Mouse (Mus musculus) right cerebral cortex, postnatal 25 days (tissue): ENCODE measurements around the gene Elmod3.

Source experiments
- DNase-seq: peaks from one replicate; pipeline ENCODE4 v3.0.0; 2022

Elmod3 gene

DNA sequence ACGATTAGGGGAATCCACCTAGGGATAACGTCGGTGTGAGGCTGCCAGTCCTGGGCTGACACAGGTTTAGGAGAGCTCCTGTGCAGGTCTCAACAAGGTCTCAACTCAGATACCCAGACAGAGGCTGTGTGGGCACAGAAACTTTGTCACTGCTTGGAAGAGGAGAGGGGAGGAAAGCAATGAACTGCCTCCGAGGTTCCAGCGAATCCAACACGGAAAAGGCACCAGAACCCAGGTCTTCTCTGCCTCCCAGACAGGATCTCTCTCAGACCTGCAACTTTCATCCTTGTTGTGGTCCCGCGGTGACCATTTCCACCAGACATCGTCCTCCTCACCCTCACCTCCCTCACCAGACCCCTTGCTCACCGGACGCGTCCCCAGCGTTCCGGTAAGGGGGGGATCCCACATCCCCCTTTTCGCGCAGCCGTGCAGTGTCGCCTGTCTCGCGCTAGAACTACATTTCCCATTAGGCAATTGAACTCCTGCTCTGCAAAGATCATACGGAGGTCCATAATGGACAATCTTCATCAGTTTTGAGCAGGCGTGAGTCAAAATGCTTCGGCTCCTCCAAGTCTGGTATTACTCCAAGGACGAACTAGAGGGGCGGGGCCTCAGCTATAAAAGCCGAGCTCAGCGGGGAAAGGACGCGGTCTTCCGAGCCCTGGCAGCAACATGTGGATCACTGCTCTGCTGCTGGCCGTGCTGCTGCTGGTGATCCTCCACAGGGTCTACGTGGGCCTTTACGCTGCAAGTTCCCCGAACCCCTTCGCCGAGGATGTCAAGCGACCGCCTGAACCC is at the start of gene Elmod3, which contains the start of gene Retsat:
Gene Elmod3, minus strand, starts transcription at position 458 of the 798 bp plus-strand sequence.
Gene Retsat, plus strand, starts transcription at position 520 of the 798 bp plus-strand sequence.
- DNase-seq, result peak; percentile 85

DNA sequence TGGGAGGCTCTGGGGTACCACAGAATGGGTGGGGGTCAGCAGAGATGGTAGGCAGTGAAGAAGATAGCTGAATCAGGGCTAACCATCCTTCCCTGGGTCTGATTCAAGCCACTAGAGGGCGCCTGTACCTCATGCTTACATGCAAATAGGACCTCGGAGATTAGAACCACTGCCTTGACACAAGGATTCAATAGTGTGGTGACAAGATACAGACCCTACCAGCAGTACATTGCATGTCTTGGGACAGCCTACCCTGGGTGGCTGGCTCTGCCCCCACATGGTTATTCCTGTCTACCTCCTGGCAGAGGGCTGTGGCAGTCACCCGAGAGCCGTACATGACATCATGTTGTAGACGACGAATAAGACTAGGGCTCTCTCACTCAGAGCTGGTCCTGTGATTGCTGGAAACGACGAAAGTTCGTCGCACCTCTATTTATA is 49.2 kb upstream of the Elmod3 start:
- peak; percentile 61 for DNase-seq

DNA sequence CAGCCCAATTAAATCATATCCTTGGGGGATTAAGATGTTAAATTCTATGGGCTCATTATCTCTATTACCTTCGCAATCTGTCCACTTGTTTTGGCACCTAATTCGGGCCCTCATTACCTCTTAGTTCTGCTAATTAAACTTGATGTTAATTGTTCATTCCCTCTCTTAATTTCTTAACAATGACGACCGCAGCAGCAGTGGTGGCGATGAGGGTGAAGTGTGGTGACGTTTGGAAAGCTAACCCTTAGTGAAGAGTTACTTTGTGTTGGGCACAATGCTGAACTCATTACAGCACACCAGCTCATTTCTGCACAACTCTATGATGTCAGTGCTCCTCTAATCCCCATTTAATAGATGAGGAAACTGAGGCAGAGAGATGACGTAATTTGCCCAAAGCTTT is 47.2 kb upstream of the Elmod3 start:
- no peak for DNase-seq

DNA sequence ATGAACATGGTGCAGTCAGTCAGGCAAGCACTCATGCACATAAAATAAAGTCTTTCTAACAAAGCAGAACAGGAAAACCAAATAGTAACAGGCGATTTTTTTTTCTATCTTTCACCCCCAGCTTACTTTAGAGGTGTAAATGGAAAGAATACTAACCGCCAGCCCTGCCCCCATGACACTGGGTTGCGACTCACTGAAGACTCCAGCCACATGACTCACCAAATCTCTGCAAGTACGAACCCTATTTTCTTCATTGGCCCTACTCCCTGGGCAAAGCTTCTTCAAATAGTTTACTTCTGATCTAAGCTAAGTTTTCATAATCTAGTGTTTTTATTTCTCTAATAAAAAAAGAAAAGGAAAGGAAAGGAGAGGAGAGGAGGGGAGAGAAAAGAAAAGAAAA is 46.4 kb upstream of the Elmod3 start:
- DNase-seq, result no peak

DNA sequence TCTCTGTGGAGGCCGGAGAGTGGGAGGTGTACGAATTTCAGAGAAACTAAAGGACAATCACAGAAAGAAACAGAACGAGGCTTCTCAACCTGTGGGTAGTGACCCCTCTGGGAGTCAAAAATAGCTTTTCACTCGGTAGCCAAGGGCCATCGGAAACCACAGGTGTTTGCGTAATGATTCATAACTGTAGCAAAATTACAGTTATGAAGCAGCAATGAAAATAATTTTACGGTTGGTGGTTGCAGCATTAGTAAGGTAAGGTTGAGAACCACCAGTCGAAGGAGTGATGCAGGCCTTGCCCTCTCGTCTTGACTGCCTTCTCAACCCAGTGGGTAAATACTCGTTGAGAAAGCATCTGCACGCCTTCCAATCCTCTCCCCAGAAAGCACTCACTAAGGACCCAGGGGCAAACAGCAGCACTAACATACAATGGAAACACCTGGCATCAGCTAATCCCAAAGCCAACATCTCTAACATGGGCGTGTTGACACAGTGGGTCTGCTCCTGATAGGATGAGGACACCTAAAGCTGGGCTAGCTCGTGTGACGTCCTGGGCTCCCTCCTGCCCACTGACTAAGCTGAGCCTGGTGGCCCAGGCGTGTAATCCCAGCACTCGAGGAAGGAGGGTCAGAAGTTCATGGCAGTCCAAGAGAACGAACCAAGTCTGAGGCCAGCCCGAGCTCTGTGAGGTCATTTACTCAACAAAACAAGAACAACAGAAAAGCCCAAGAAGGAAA is 43.2 kb upstream of the Elmod3 start:
- DNase-seq, result no peak

DNA sequence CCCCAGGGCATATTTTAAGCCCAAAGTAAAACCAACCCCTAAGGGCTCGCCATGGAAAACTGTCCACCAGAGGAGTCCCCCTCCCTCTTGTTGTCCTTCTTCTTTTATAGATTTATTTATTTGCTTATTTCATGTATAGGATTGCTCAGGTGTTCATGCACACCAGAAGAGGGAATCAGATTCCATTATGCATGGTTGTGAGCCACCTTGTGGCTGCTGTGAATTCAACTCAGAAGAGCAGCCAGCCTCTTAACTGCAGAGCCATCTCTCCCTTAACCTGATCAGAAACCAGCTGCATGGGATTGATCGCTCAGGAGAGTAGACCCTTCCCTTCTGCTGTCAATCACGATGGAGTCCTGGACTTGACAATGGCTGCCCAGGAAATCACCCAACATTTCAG is 38.7 kb upstream of the Elmod3 start:
- no peak for DNase-seq

DNA sequence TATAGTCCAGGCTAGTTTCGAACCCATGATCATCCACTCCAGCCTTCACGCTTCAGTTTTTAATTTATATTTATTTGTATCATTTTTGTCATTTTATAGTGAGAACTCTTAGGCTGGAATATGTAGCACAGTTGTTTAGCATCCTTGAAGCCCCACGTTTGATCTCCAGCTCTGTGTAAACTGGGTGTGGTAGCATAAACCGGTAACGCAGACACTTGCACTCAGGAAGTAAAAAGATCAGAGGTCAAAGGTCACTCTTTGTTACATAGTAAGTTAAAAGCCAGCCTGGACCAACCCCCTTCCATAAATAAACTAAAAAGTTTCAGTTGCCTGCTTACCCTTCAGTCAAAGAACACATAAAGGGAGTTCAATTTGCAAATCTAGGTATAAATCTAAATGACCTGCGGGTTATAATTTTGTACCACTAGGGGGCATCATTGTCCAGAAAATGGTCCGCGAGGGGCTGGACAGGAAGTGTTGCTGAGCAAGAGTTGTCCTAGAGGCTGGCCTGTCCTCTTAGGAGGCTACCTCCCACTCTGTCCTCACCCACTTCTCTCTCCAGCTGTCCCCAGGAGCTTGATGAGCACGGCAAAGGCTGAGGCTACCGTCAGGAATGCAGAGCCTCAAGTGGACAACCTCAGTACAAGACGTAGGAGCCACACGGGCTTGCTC is 37.7 kb upstream of the Elmod3 start:
- DNase-seq, result no peak

DNA sequence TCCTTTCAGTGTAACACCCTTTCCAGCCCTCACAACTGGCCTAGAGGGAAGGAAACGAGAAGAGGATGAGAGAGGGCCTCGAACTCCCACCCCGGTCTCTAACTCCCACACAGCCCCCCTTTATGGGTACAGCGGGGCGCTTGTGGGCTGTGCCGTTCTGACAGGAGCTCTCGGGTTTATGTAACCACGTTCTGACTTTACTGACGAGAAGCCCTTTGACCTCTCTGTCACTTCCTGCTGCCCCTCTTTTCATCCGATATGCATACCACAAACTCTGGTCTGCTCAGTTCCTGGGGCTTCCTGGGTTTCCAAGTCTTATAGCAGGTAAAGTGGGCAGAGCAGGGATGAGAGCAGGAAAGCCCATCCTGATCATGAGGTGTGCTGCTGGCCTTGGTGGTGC is 36.1 kb upstream of the Elmod3 start:
- DNase-seq, result no peak

DNA sequence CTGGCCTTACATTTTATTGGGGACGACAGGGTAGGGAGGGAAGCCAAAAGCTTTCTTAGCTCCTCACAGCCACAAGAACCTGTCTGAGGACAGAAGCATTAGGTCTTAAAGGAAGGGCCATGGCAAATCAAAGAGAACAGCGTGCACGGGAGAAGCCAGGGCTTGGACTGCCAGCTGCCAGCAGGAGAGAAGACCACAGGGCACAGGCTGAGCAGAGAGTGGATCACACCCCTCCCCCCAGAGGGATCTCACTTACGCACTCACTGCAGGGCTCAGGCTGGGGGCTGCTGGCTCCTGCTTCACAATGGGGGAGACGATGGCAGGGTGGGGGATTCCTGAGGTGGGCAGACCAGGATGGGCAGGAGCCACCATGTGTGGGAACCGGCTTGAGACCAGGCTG is 33.5 kb upstream of the Elmod3 start:
- DNase-seq, result no peak

DNA sequence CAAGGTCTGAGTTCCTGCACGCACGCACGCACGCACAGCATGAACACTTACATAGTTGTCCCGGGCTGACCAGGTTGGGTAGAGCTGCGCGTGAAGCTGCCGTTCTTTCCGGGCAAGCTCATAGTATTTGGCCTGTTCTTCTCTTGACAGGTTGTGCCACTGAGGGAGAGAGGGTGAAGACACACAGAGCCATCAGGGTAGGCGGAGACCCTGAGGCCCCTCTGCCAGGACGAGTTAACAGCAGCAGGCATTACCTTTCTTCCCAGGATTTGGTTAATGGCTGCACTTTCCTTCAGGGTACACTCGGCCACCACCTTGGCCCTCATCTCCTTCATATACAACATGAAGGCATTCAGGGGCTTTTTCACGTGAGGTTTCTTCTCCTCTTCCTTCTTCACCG is 32.7 kb upstream of the Elmod3 start:
- DNase-seq, result no peak

DNA sequence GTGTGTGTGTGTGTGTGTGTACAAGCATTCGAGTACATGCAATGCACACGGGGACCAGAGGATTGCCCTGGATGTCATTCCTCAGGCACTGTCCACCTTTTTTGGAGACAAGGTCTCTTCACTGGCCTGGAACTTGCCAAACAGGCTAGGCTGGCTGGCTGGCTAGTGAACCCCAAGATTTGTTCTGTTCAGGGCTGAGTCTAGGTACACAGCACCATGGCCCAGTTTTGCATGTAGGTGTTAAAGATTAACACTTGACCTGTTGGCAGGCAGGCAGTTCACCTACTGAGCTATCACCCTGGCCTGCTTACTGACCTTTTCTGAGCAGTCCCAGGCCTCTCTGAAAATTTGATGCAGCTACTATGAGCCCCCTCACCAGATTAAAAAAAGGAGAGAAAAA is 32.2 kb upstream of the Elmod3 start:
- no peak for DNase-seq

DNA sequence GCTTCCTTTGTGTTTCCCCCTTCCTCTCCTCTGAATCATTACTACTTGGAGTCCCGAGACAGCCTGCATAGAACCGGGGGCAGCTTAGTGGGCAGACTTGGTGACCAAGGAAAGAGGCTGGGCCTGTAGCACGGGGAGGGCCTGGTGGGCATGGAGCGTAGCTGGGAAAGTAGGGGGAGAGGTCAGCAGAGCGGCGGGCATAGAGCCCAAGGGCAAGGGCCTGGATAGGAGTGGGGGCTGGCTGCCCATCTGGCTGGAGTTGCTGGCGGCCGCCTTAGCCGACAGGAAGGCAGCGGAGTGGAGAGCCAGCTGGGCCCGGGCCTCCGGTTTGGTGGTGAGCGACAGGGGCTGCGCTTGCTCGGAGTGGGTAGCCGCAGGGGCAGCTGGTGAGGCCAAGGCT is 29.1 kb upstream of the Elmod3 start:
- DNase-seq, result no peak

DNA sequence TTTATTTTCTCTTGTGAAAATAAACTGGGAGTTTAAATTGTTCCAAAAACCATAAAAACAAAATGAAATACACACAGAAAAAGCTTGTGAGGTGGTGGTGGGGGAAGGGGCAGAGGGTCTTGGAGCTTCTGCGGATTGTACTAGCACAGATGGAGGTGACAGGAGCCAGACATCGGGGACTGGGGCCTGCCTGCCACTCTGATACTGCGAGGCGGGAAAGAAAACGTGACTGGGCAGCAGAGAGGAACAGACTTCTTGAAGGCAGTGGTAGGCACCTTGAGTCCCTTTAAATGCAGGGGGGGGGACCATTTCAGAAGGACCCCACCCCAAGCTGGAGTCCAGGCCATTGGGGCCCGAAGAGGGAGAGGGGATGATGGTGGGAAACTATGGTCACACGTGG is 28.2 kb upstream of the Elmod3 start:
- no peak for DNase-seq

DNA sequence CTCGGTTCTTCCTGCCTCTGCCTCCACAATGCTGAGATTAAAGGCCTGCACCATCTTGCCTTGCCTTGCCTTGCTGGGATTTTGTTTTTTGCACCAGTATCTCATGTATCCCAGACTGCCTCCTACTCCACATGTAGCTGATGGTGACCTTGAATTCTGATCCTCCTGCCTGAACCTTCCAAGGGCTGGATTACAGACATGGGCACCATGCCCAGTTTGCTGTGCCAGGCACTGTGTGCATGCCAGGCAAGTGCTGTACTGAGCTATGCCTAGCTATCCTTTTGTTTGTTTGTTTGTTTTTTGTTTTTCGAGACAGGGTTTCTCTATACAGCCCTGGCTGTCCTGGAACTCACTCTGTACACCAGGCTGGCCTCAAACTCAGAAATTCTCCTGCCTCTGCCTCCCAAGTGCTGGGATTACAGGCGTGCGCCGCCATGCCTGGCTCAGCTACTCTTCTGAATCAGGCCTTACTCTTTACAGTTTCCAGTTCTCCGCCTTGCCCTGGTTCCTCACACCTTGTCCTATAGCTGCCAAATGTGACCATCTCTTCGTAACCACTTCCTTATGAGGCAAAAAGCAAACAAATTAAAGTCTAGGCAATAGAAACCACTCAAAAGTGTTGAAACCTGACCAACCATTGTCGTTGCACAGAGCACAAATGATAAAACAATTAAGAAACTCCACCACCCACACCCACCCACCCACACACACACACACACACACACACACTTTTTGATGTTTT is 25.6 kb upstream of the Elmod3 start:
- no peak for DNase-seq

DNA sequence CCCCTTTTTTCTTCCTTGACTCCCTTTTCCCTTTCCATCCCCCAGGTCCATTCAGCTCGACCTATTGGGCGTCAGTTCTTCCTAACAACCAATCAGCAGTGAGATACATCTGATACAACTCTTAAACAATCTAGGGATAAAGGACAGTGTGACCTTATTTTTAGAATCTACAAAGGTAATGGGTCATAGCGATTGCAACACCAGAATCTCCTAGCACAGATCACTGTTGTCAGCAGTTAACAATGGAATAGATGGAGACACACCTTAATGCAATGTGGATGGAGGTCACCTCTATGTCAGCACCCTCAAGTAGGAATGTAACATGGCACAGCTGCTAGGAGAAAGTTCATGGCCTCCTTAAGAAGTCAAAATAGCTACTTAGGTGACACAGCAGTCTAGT is 24.7 kb upstream of the Elmod3 start:
- DNase-seq, result no peak

DNA sequence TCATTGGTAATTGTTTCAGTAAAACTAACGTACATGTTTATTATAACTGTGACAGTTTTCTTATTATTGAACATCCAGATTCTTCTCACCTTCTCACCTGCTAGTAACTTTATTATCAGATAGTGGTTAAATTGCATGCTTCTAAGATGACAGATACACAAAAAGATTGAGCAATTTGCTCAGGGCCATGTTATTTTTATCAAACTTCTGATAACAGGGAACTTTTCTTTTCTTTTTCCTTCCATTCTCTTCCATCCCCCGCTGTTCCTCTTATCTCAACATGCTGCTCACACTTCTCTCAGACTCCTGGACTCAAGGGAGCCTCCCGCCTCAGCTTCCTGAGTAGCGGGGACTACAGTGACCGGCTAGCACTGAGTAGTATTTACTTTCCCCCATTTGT is 22.7 kb upstream of the Elmod3 start:
- DNase-seq, result no peak

DNA sequence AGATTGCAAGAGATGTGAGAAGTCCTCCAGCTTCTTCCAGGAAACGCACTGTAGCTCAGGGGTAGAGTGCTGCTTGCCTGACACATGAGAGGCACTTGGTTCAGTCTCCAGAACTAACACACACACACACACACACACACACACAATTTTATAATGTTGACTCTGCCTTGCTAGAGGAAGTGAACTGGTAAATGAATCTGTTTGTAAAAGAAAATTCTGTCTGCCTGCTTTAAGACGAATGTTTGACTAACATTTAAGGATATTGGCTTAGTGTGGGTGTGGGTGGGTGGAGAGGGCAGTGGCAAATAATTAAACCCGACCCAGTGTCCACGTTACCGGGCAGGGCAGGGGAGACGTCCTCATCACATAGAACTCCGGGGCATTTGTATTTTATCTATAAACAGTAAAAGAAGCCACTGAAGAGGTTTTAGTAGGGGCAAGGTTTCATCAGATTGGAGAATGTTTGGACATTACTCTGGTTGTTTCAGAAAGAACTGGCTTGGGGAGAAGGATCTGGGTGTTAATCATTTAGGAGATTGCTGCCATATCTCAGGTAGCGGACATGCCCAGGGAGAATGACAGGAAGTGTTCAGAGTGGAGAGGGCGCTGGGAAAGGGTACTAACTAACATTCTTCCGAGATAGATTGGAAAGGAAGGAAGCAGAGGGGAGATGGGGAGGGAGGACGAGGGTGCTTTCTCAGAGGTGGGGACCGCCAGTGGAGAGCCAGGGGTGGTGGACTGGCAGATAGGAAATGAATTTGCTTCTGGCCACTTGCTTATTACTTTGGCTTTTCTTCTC is 21.7 kb upstream of the Elmod3 start:
- no peak for DNase-seq

DNA sequence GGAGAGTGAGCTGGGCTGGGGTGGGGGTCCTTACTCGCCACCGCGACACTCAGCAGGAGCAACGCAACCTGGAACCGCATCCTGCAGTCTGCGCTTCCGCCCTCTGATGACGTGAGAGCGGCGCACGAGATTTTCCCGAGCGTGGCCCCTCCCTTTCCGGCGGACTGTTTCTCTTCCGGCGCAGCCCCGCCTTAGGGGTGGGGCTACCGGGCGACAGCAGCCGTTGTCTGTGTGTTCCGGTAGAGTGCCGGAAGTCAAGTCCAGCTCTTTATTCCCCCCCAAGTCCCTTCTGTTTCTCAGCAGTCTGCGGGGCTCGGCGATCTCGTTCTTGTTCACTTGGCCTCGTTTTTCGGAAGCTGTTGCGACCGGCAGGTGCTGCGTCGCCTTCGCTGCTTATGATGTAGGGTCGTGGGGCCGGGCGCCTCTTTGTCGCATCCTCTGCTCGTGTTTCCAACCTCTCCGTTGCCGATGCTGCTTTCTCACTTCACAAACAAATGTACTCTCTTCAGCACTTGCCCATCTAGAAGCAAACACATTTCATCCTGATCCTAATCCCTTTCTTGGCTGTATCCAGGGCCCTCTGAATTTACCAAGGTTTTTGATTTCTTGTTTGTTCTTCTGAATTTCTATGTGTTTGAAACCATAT is 18.6 kb upstream of the Elmod3 start, which contains the start of gene Tgoln1:
Gene Tgoln1, minus strand, starts transcription at position 358 of the 646 bp plus-strand sequence.
- DNase-seq, result peak; percentile 95

DNA sequence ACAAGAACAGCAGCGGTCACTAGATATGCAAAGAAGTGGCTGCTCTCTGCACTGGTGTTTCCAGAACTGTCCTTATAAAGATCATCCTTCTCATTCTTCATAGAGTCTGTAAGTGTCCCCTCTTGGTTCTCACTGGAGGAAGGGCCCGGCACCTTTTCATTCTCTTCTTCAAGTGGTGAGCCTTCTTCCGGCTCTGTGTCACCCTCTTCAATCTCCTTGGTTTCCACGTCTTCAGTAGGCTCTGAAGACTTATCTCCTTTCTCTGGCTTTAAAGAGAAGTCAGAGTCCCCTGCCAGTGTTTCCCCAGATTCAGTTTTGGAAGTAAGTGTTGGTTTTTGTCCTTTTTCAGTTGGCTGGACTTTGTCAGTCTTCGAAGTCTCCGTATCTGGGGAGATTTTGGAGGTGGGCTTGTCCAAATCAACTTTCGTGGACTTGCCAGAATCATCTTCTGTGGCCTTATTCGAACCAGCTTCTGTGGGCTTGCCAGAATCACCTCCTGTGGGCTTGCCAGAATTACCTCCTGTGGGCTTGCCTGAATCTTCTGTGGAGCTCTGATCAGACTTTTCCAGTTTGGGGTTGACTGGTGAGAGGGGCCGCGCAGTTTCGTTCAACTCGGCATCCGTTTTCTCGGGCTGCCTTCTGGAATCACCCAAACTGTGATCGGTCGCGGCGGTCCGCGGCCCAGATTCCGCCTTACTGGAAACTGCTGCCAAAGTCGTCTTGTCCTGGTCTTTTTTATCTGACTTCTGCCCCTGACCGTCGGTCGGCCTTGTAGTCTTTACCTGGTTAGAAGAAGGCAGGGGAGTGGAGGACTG is 17.6 kb upstream of the Elmod3 start:
- no peak for DNase-seq

DNA sequence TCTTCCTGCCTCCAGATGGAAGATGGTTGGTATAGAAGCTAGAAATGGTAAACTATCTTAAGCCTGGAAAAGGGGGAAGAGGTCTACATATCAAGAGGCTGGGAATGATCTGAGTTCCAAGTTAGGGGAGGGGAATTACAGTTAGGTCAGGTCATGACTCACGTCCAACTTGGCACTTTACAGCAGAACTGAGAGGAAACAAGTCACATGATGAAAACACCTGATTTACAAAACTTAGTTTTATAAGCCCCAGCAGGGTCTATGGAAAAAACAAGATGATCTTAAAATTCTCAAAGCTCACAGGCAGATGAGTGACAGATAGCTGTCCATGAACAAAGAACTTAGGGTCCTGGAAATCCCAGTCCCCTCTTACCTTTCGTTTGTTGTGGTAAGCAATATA is 16.9 kb upstream of the Elmod3 start:
- no peak for DNase-seq

DNA sequence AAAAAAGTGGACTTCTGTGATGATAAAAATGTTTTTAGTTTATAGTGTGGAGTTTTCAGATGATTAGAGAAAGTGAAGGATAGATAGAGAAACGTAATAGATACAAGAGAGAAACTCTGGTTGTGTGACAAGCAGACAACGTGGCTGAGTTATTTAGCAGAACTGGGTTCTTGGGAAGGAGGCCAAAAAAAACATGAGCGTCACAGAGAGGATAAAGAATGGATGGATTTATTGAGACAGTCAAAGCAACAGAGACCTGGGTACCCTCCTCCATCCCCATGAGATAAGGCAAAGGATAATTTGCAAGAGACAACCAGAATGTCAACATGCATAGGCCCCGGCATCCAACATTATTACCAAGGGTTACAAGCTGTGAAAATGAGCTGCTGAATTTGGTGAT is 12.0 kb upstream of the Elmod3 start:
- DNase-seq, result no peak
